Mouse (Mus musculus): ENCODE data around the gene AK157302. TPM values are rescaled to one million over a fixed set of nuclear protein-coding genes. Genes with fewer than 3 reads are reported as not detected.
"Not testable (repeated sequence)": the region's sequence is repeated elsewhere in the genome, so short reads cannot be mapped to it uniquely, and the experiment has no call there.

AK157302 gene
- polyA plus RNA-seq, 1 experiment from 2014 or later, result 0.48 TPM

- Histone ChIP-seq H3K4me3 (replicated peaks) (no peak overlapping the region), H3K4me2 (no peak overlapping the region), H3K27me3 (peaks cover 21% of the 10 kb centered on the region), H3K27ac (no peak overlapping the region), H3K4me1 (replicated peaks) (peaks cover 3% of the 10 kb centered on the region; the same call in 1 of the 2 replicates), H3K36me3 (no peaks in the 10 kb centered on the region), H3K9me3 (no peaks in the 10 kb centered on the region), H3K9ac (replicated peaks) (no peak overlapping the region)
- WGBS, result 44% methylated on average over 4 of the region's 4 CpGs
- ATAC-seq (ENCODE audit: insufficient number of reproducible peaks, insufficient read depth, low FRiP score, low TSS enrichment, low read depth), result no peak
Observed at GRCm38 (mm10) chr13:21472427-21472826, 22.6 kb upstream of the AK157302 start.

DNA sequence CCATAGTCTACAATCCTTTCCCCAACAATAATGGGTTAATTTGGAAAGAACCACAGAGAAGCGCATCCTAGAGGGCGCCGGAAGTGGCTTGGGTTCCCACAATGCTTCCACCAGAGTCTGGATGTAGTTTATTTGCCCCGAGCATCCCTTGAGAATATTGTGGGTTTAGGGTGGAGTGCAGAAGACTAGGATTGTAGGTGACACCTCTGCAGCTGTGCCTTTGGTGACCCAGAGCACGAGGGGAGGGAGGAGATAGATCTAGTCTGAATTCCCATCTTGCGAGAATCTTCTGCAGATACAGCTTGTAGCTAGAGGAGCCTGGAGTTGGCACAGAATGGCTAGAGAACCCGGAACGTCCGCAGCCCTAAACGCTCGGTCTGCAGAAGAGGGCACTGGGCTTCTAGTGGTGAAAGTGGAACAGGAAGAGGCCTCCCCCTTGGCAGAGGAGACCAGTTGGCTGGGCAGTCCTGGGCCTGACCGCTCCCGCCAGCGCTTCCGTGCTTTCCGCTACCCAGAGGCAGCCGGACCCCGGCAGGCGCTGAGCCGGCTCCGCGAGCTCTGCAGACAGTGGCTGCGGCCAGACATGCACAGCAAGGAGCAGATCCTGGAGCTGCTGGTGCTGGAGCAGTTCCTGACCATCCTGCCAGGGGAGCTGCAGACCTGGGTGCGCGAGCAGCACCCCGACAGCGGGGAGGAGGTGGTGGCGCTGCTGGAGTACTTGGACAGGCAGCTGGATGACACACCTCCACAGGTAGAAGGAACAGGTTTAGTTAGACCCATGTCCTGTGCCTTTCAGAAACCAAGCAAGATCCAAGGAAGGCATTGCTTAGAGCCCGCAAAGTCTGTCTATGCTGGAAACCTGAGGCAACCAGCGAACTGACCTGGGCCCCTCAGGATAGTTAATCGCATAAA is 16.0 kb upstream of the AK157302 start, which contains the start of the genes Zkscan4 and Gm10065:
Gene Zkscan4 (plus strand): TSS at position 149 of the 912 bp plus-strand sequence.
Gene Gm10065 (minus strand): TSS at position 683 of the 912 bp plus-strand sequence.
- Histone ChIP-seq H3K4me2 (peak within 1 kb of the TSS; percentile 67), H3K4me3 (replicated peaks) (peak within 1 kb of the TSS; percentile 55), H3K27ac (peak within 1 kb of the TSS; percentile 78), H3K9ac (replicated peaks) (peak within 1 kb of the TSS; percentile 70)
- H3K4me1 ChIP-seq (replicated peaks); H3K36me3 ChIP-seq; H3K9me3 ChIP-seq; H3K27me3 ChIP-seq: not testable (repeated sequence)
- peak; percentile 75 for ATAC-seq (ENCODE audit: insufficient number of reproducible peaks, insufficient read depth, low FRiP score, low TSS enrichment, low read depth)
- WGBS, result 4% methylated on average over 29 of the region's 31 CpGs

- Histone ChIP-seq H3K4me3 (replicated peaks) (no peak overlapping the region), H3K9me3 (peaks cover 4% of the 10 kb centered on the region; the same call in 1 of the 2 replicates), H3K9ac (replicated peaks) (no peak overlapping the region), H3K27me3 (no peaks in the 10 kb centered on the region), H3K36me3 (peaks cover 7% of the 10 kb centered on the region; the same call in 1 of the 2 replicates), H3K27ac (no peak overlapping the region), H3K4me2 (no peak overlapping the region), H3K4me1 (replicated peaks) (no peaks in the 10 kb centered on the region)
- 92% methylated on average over 1 of the region's 1 CpGs for WGBS
- ATAC-seq (ENCODE audit: insufficient number of reproducible peaks, insufficient read depth, low FRiP score, low TSS enrichment, low read depth), result no peak
Observed at GRCm38 (mm10) chr13:21486881-21487280, 8.1 kb upstream of the AK157302 start.

- Histone ChIP-seq H3K4me2 (no peak overlapping the region), H3K4me3 (replicated peaks) (no peak overlapping the region), H3K9me3 (no peaks in the 10 kb centered on the region), H3K27me3 (no peaks in the 10 kb centered on the region), H3K36me3 (no peaks in the 10 kb centered on the region), H3K27ac (no peak overlapping the region), H3K4me1 (replicated peaks) (no peaks in the 10 kb centered on the region), H3K9ac (replicated peaks) (no peak overlapping the region)
- ATAC-seq (ENCODE audit: insufficient number of reproducible peaks, insufficient read depth, low FRiP score, low TSS enrichment, low read depth), result no peak
- WGBS, result 94% methylated on average over 5 of the region's 5 CpGs
Observed at GRCm38 (mm10) chr13:21492847-21493246, 2.2 kb upstream of the AK157302 start.

DNA sequence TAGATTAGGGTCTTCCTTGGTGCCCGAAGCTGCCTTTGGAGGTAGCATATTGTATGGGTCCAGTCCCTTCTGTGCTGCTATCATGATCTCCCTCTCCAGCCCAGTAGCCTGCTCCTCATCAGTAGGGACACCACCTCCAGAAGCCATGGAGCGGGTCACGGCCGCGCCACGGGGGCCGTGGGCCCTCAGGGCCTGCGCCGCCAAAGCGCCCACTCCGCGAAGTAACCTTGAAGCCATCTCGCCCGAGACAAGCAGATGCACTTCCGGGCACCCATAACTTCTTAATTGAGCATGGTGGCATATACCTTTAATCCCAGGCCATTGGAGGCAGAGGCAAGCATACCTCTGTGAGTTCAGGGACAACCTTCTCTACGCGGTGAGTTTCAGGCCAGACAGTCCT is 6.2 kb downstream of the AK157302 start, which contains the start of gene Gm11273:
Gene Gm11273 (minus strand): TSS at position 237 of the 400 bp plus-strand sequence.
- not testable (repeated sequence) for ATAC-seq (ENCODE audit: insufficient number of reproducible peaks, insufficient read depth, low FRiP score, low TSS enrichment, low read depth)
- 93% methylated on average over 17 of the region's 17 CpGs for WGBS

GRCm38 (mm10) chr13:21502296-21502695 is 7.3 kb downstream of the AK157302 start:
- no peaks in the 10 kb centered on the region for H3K9me3 ChIP-seq
- WGBS, result 87% methylated on average over 5 of the region's 5 CpGs
- H3K4me1 ChIP-seq (replicated peaks), result no peaks in the 10 kb centered on the region
- H3K27ac ChIP-seq, result no peak overlapping the region
- H3K4me2 ChIP-seq, result no peak overlapping the region
- no peak for ATAC-seq (ENCODE audit: insufficient number of reproducible peaks, insufficient read depth, low FRiP score, low TSS enrichment, low read depth)
- H3K9ac ChIP-seq (replicated peaks), result no peak overlapping the region
- no peak overlapping the region for H3K4me3 ChIP-seq (replicated peaks)
- no peaks in the 10 kb centered on the region for H3K36me3 ChIP-seq
- H3K27me3 ChIP-seq, result no peaks in the 10 kb centered on the region

More for the DNA sequence above, 6.2 kb downstream of the AK157302 start, which contains the start of gene Gm11273:
- not testable (repeated sequence) for H3K9me3 ChIP-seq; H3K27ac ChIP-seq; H3K4me2 ChIP-seq; H3K4me3 ChIP-seq (replicated peaks); H3K9ac ChIP-seq (replicated peaks); H3K4me1 ChIP-seq (replicated peaks); H3K27me3 ChIP-seq; H3K36me3 ChIP-seq

GRCm38 (mm10) chr13:21506221-21506649 is 11.2 kb downstream of the AK157302 start:
- Histone ChIP-seq H3K4me3 (replicated peaks) (peak overlapping the region; percentile 56), H3K9ac (replicated peaks) (peak overlapping the region; percentile 69), H3K4me1 (replicated peaks) (no peaks in the 10 kb centered on the region), H3K36me3 (no peaks in the 10 kb centered on the region), H3K9me3 (no peaks in the 10 kb centered on the region), H3K27me3 (no peaks in the 10 kb centered on the region), H3K27ac (peak overlapping the region; percentile 88), H3K4me2 (peak overlapping the region; percentile 58)
- peak; percentile 100 for ATAC-seq (ENCODE audit: insufficient number of reproducible peaks, insufficient read depth, low FRiP score, low TSS enrichment, low read depth)
- under 1% methylated on average over 21 of the region's 21 CpGs for WGBS

GRCm38 (mm10) chr13:21530136-21530535 is 35.1 kb downstream of the AK157302 start:
- H3K27me3 ChIP-seq, result no peaks in the 10 kb centered on the region
- H3K4me1 ChIP-seq (replicated peaks), result peaks cover 3% of the 10 kb centered on the region; the same call in 1 of the 2 replicates
- H3K27ac ChIP-seq, result no peak overlapping the region
- peak overlapping the region; percentile 61 for H3K4me2 ChIP-seq
- H3K4me3 ChIP-seq (replicated peaks), result peak overlapping the region; percentile 83
- peaks cover 18% of the 10 kb centered on the region for H3K36me3 ChIP-seq
- H3K9me3 ChIP-seq, result no peaks in the 10 kb centered on the region
- ATAC-seq (ENCODE audit: insufficient number of reproducible peaks, insufficient read depth, low FRiP score, low TSS enrichment, low read depth), result no peak
- no peak overlapping the region for H3K9ac ChIP-seq (replicated peaks)
- 52% methylated on average over 7 of the region's 7 CpGs for WGBS

DNA sequence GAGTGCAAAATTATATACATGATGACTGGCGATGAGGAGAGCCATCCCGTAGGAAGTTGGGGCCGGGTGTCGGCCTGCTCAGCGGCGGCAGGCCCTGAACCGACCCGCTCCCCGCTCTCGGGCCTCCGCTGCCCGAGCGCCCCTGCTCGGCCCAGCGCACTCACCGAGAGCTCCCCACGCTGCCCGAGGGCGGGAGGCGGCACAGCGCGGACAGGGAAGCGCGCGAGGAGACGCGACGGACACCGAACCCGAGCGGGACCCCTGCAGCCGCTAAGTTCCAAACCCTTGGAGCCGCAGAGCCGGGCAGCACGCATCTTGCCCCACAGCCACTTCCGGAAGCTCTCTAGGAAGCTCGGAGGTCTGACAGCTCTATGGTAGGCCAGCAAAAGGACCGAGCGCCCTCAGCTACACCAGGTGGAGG is 35.8 kb downstream of the AK157302 start, which contains the start of gene Zkscan8:
Gene Zkscan8 (minus strand): TSS at position 340 of the 421 bp plus-strand sequence.
- under 1% methylated on average over 39 of the region's 39 CpGs for WGBS
- H3K9me3 ChIP-seq, result no peaks in the 10 kb centered on the region
- ATAC-seq (ENCODE audit: insufficient number of reproducible peaks, insufficient read depth, low FRiP score, low TSS enrichment, low read depth), result peak; percentile 99

GRCm38 (mm10) chr13:21542708-21543107 is 47.7 kb downstream of the AK157302 start, which contains the start of gene Olfr1366:
Gene Olfr1366, minus strand, starts transcription at chr13:21542808.
- ATAC-seq (ENCODE audit: insufficient number of reproducible peaks, insufficient read depth, low FRiP score, low TSS enrichment, low read depth), result no peak
- Histone ChIP-seq H3K27me3 (no peaks in the 10 kb centered on the region; the same call in 1 of the 2 replicates), H3K27ac (no peak within 1 kb of the TSS), H3K9ac (replicated peaks) (no peak within 1 kb of the TSS), H3K36me3 (no peaks in the 10 kb centered on the region), H3K4me3 (replicated peaks) (no peak within 1 kb of the TSS), H3K9me3 (no peaks in the 10 kb centered on the region), H3K4me1 (replicated peaks) (no peaks in the 10 kb centered on the region), H3K4me2 (no peak within 1 kb of the TSS)
- WGBS, result 67% methylated on average over 1 of the region's 1 CpGs

More for the DNA sequence above, 35.8 kb downstream of the AK157302 start, which contains the start of gene Zkscan8:
- H3K4me3 ChIP-seq (replicated peaks), result peak within 1 kb of the TSS; percentile 83
- peaks cover 13% of the 10 kb centered on the region for H3K36me3 ChIP-seq
- H3K9ac ChIP-seq (replicated peaks), result peak within 1 kb of the TSS; percentile 97
- H3K27ac ChIP-seq, result peak within 1 kb of the TSS; percentile 98
- H3K4me1 ChIP-seq (replicated peaks), result peaks cover 3% of the 10 kb centered on the region; the same call in 1 of the 2 replicates
- peak within 1 kb of the TSS; percentile 61 for H3K4me2 ChIP-seq
- H3K27me3 ChIP-seq, result no peaks in the 10 kb centered on the region

Measured in limb, embryonic 12.5 days (tissue).